Mouse (Mus musculus) heart, adult 2 months (tissue): ENCODE results near the gene Btnl2. TPM values are rescaled to one million over a fixed set of nuclear protein-coding genes. Genes with fewer than 3 reads are reported as not detected.
A peak's percentile ranks its signal among the peaks of the same experiment; 100 is the strongest.
"Not testable (repeated sequence)": the region's sequence is repeated elsewhere in the genome, so short reads cannot be mapped to it uniquely, and the experiment has no call there.

Source experiments
- DNase-seq, 2 experiments: peaks; one replicate each; pipeline ENCODE4 v3.0.0; 2021
- H3K27ac ChIP-seq: fragments of 200-600 bp; 2 replicates; pipeline ENCODE4 v1.8.1; 2022
- H3K27me3 ChIP-seq: fragments of 200-500 bp; 2 replicates; pipeline ENCODE4 v1.6.1; 2012; ENCODE audit warnings: mild to moderate bottlenecking, low read length, inconsistent platforms, mixed read lengths; ENCODE audit not compliant: control insufficient read depth, insufficient read depth
- H3K36me3 ChIP-seq: fragments of 200-500 bp; 2 replicates; pipeline ENCODE4 v1.6.1; 2012; ENCODE audit warnings: low read length, inconsistent platforms; ENCODE audit not compliant: control insufficient read depth, insufficient read depth
- H3K4me1 ChIP-seq: fragments of 200-500 bp; 2 replicates; pipeline ENCODE4 v1.6.1; 2011; ENCODE audit warnings: low read length; ENCODE audit not compliant: control insufficient read depth, insufficient read depth
- H3K4me3 ChIP-seq: fragments of 200-600 bp; 2 replicates; pipeline ENCODE4 v1.8.1; 2022
- H3K79me2 ChIP-seq: fragments of 200-500 bp; replicated peaks from 2 replicates; pipeline ENCODE4 v1.6.1; 2012; ENCODE audit warnings: mild to moderate bottlenecking, inconsistent platforms, low read length, moderate library complexity, mixed read lengths; ENCODE audit not compliant: control insufficient read depth, insufficient read depth
- H3K9ac ChIP-seq: fragments of 200-500 bp; 2 replicates; pipeline ENCODE4 v1.6.1; 2012; ENCODE audit warnings: low read depth, mild to moderate bottlenecking, control low read depth, inconsistent platforms, low read length, mixed read lengths
- CTCF ChIP-seq: fragments of 200-600 bp; IDR thresholded peaks from 2 replicates; pipeline ENCODE4 v1.8.1; 2022; ENCODE audit warnings: antibody characterized with exemption, mild to moderate bottlenecking, moderate library complexity
- EP300 ChIP-seq: fragments of 200-500 bp; IDR thresholded peaks from 2 replicates; pipeline ENCODE4 v1.6.1; 2011; ENCODE audit warnings: low read depth, low read length, control low read depth; ENCODE audit not compliant: insufficient read depth
- POLR2A ChIP-seq: fragments of 200-500 bp; IDR thresholded peaks from 2 replicates; pipeline ENCODE4 v1.6.1; 2011; ENCODE audit warnings: mild to moderate bottlenecking, low read depth, low read length, control low read depth; ENCODE audit not compliant: insufficient read depth
- WGBS: fragments of 180-500 bp; shearing (Covaris S2); methylation state at CpG from one replicate; pipeline ENCODE4 v1.1.7; 2018; 5-methylcytosine and 5-hydroxymethylcytosine counted together
- intact Hi-C: fragments of 180-260 bp; cut with DNase I; formaldehyde crosslinking; loops from one replicate; pipeline ENCODE4 v1.15.1; 2025
- polyA plus RNA-seq: library from polyadenylated mRNA; depleted of rRNA; stranded (reverse); fragments of >200 nt; gene quantifications from 2 replicates; pipeline ENCODE4 v1.2.3, GENCODE M21; 2012
- total RNA-seq, 2 experiments: library from RNA; stranded (reverse); gene quantifications; 2 replicates each; pipeline ENCODE4 v1.2.3; 2021

Btnl2 gene
- total and polyA plus RNA-seq, 3 experiments: 0.31 to 0.44 (median 0.41) TPM

DNA sequence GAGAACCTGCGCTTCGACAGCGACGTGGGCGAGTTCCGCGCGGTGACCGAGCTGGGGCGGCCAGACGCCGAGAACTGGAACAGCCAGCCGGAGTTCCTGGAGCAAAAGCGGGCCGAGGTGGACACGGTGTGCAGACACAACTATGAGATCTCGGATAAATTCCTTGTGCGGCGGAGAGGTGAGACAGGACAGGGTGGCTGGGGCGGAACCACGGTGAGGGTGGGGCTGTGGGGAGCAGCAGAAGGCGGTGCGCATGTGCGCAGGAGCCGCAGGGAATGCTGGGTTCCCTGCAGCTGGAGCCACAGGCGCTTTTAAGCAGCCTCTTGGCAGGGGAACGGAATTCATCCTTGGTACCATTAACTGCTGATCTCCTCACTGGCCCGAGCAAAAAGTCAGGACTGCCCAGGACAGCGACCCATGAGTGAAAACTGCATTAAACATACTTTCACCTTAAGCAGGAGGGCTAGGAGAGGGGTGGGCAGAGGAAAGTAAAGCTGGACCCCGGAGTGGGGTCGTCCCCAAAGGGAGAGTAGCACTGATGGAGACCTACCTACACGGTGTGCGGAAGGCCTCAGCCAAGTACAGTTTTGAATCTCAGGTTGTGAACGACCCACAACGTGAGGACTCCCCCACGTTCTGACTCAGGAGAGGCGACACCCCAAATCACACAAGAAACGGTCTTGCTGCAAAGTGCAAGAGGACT is 44.8 kb upstream of the Btnl2 start:
- no peaks in the 10 kb centered on the region for H3K36me3 ChIP-seq
- peak overlapping the region; percentile 80 for H3K9ac ChIP-seq
- H3K27ac ChIP-seq: peak overlapping the region; percentile 65
- H3K4me3 ChIP-seq: peak overlapping the region; percentile 56
- H3K79me2 ChIP-seq: no peaks in the 10 kb centered on the region
- TF ChIP-seq CTCF (no peak), POLR2A (peak; percentile 65)
- H3K4me1 ChIP-seq: 0 out of 2 replicates have a peak, but pooled peaks cover 1% of the 10 kb centered on the region
- intact Hi-C loops: no loop called here
- no peaks in the 10 kb centered on the region for H3K27me3 ChIP-seq
- 22% methylated on average over 38 of the region's 38 CpGs for WGBS
- DNase-seq: peak; percentile 79 to 83

DNA sequence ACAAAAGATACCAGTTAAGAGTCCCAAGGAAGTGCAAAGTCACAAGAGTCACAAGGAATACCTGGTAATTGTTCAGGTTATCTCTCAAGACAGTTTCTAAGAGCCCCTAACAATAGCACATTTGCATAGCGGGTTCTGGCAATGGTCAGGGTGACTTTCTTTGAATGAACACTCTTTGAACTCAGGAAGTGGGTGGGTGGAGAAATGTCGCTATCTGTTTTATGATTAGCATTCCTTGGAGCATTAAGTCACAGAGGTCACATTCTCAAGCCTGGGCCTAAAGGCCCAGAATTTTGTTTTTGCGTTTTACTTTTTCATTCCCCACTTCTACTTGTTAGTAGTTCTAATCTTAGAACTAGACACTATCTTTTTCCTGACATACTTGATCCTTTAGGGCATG is 44.1 kb upstream of the Btnl2 start:
- WGBS: 58% methylated on average over 3 of the region's 3 CpGs
- H3K27ac ChIP-seq, H3K27me3 ChIP-seq, DNase-seq, H3K4me1 ChIP-seq, H3K79me2 ChIP-seq, H3K9ac ChIP-seq, H3K4me3 ChIP-seq, H3K36me3 ChIP-seq, intact Hi-C loops: not testable (repeated sequence)

DNA sequence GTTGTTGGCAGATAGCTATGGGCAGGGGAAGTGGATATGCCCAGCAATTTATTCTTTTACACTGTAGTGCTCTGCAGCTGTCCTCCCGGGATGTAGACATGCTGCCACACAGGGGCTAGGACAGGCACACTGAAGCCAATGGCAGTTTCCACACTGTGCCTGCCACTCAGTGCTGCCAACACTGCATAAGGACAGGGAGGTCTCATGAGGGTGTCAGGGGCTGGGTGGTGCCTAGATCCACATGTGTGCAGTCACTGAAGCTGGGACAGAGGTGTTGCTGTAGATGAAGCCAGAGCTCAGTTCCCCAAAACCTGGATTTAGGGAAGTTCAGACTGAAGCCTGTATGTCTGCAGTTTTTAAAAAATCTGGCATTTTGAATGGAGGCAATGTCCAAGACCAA is 42.4 kb upstream of the Btnl2 start:
- no peaks in the 10 kb centered on the region for H3K79me2 ChIP-seq
- H3K4me1 ChIP-seq: 0 out of 2 replicates have a peak, but pooled peaks cover 1% of the 10 kb centered on the region
- H3K36me3 ChIP-seq: no peaks in the 10 kb centered on the region
- no peak for DNase-seq
- 73% methylated on average over 1 of the region's 1 CpGs for WGBS
- TF ChIP-seq CTCF: no peak
- TF ChIP-seq EP300: no peak
- no peak for TF ChIP-seq POLR2A
- intact Hi-C loops: no loop called here
- no peaks in the 10 kb centered on the region for H3K27me3 ChIP-seq
- no peak overlapping the region for H3K4me3 ChIP-seq
- H3K9ac ChIP-seq: no peak overlapping the region
- no peak overlapping the region for H3K27ac ChIP-seq

- 0 out of 2 replicates have a peak, but pooled peaks cover 1% of the 10 kb centered on the region for H3K4me1 ChIP-seq
- TF ChIP-seq CTCF (peak; percentile 97; the same call in 1 of the 2 replicates), EP300 (0 out of 2 replicates have a peak, but pooled peaks have one; percentile 60), POLR2A (no peak)
- H3K27ac ChIP-seq: no peak overlapping the region
- no peaks in the 10 kb centered on the region for H3K36me3 ChIP-seq
- no peaks in the 10 kb centered on the region for H3K27me3 ChIP-seq
- intact Hi-C loops: loop anchor here (1.0 kb wide), 1 partner anchor 63 kb away; no protein-coding TSS in a partner anchor
- WGBS: 36% methylated on average over 3 of the region's 3 CpGs
- no peak overlapping the region for H3K4me3 ChIP-seq
- peak; percentile 71 to 81 for DNase-seq
- H3K9ac ChIP-seq: no peak overlapping the region
- no peaks in the 10 kb centered on the region for H3K79me2 ChIP-seq
Measured at GRCm38 (mm10) chr17:34313393-34313792, 41.2 kb upstream of the Btnl2 start.

- no peak overlapping the region for H3K9ac ChIP-seq
- H3K27ac ChIP-seq: no peak overlapping the region
- intact Hi-C loops: no loop called here
- no peaks in the 10 kb centered on the region for H3K27me3 ChIP-seq
- H3K36me3 ChIP-seq: no peaks in the 10 kb centered on the region
- no peak for DNase-seq
- TF ChIP-seq EP300 (no peak), CTCF (no peak), POLR2A (no peak)
- H3K79me2 ChIP-seq: no peaks in the 10 kb centered on the region
- H3K4me3 ChIP-seq: no peak overlapping the region
- WGBS: 72% methylated on average over 9 of the region's 9 CpGs
- 0 out of 2 replicates have a peak, but pooled peaks cover under 1% of the 10 kb centered on the region for H3K4me1 ChIP-seq
Measured at GRCm38 (mm10) chr17:34314286-34314685, 40.3 kb upstream of the Btnl2 start.

DNA sequence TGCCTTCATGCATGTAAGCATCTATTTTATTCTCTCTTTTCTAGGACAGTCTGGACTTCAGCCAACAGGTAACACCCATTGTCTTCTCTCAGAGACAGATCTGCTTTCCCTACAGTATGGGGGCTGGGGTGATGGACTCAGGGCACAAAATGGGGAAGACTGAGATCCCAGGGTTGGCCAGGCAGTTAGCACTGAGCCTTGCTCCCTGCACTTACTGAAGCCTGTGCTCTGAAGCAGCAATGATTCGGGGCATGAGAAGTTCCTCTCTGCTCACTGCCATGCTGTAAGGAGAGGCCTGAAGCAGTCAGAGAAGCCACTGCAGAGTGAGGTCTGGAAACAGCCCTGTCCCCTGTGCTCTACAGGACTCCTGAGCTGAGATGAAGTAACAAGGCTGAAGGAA is 39.1 kb upstream of the Btnl2 start:
- H3K9ac ChIP-seq: no peak overlapping the region
- H3K4me3 ChIP-seq: no peak overlapping the region
- intact Hi-C loops: no loop called here
- WGBS: 72% methylated on average over 1 of the region's 1 CpGs
- H3K4me1 ChIP-seq: no peaks in the 10 kb centered on the region
- no peaks in the 10 kb centered on the region for H3K27me3 ChIP-seq
- no peaks in the 10 kb centered on the region for H3K79me2 ChIP-seq
- no peak overlapping the region for H3K27ac ChIP-seq
- TF ChIP-seq CTCF: no peak
- no peaks in the 10 kb centered on the region for H3K36me3 ChIP-seq
- DNase-seq: no peak
